Mouse (Mus musculus) layer of hippocampus, adult 18-20 months (tissue): ENCODE results near the gene Ndufc2. TPM values are rescaled to one million over a fixed set of nuclear protein-coding genes. Genes with fewer than 3 reads are reported as not detected.

ENCODE experiments used
- DNase-seq, 2 experiments: peaks; one replicate each; pipeline ENCODE4 v3.0.0; 2022; ENCODE audit warnings: low spot score in 2 of 2
- total RNA-seq, 2 experiments: library from RNA; stranded (reverse); gene quantifications; 2 replicates each; pipeline ENCODE4 v1.2.3; 2021

The Ndufc2 gene
- total RNA-seq, 2 experiments from 2014 or later, result 221 to 224 TPM

- peak; percentile 88 to 94 for DNase-seq
Measured at GRCm38 (mm10) chr7:97386806-97387370, 12.9 kb upstream of the Ndufc2 start.

GRCm38 (mm10) chr7:97387561-97388147, 12.1 kb upstream of the Ndufc2 start:
- DNase-seq, result no peak

- DNase-seq, result no peak
Measured at GRCm38 (mm10) chr7:97388541-97388940, 11.3 kb upstream of the Ndufc2 start.

GRCm38 (mm10) chr7:97391293-97392078, 8.3 kb upstream of the Ndufc2 start:
- DNase-seq, result peak in 1 of 2 experiments; percentile 44

GRCm38 (mm10) chr7:97392079-97392445, 7.7 kb upstream of the Ndufc2 start:
- DNase-seq, result no peak

- DNase-seq, result no peak
Measured at GRCm38 (mm10) chr7:97394375-97394774, 5.4 kb upstream of the Ndufc2 start.

- peak in 1 of 2 experiments; percentile 46 for DNase-seq
Measured at GRCm38 (mm10) chr7:97398943-97399342, 860 bp upstream of the Ndufc2 start.

GRCm38 (mm10) chr7:97407145-97407544, 7.3 kb downstream of the Ndufc2 start:
- DNase-seq, result no peak

- no peak for DNase-seq
Measured at GRCm38 (mm10) chr7:97411106-97411505, 11.3 kb downstream of the Ndufc2 start.

- DNase-seq, result no peak
Measured at GRCm38 (mm10) chr7:97411575-97411974, 11.8 kb downstream of the Ndufc2 start.

- no peak for DNase-seq
Measured at GRCm38 (mm10) chr7:97413981-97414380, 14.2 kb downstream of the Ndufc2 start.

GRCm38 (mm10) chr7:97414426-97414825, 14.6 kb downstream of the Ndufc2 start:
- no peak for DNase-seq

GRCm38 (mm10) chr7:97414915-97415687, 15.3 kb downstream of the Ndufc2 start:
- DNase-seq, result no peak

- no peak for DNase-seq
Measured at GRCm38 (mm10) chr7:97416473-97416872, 16.7 kb downstream of the Ndufc2 start.

GRCm38 (mm10) chr7:97416906-97417777, 17.3 kb downstream of the Ndufc2 start, which contains the start of gene Thrsp:
TSS of gene Thrsp (minus strand) at chr7:97417730.
- peak; percentile 64 to 83 for DNase-seq

GRCm38 (mm10) chr7:97418717-97419116, 18.9 kb downstream of the Ndufc2 start:
- no peak for DNase-seq

GRCm38 (mm10) chr7:97419163-97419562, 19.4 kb downstream of the Ndufc2 start:
- DNase-seq, result no peak

- no peak for DNase-seq
Measured at GRCm38 (mm10) chr7:97420406-97420805, 20.6 kb downstream of the Ndufc2 start.

GRCm38 (mm10) chr7:97420958-97421651, 21.3 kb downstream of the Ndufc2 start:
- peak in 1 of 2 experiments; percentile 68 for DNase-seq

GRCm38 (mm10) chr7:97423754-97424153, 24.0 kb downstream of the Ndufc2 start:
- DNase-seq, result no peak
